Comparison of ENCODE assay signal across 23 mouse cellular contexts in the genomic region with DNA sequence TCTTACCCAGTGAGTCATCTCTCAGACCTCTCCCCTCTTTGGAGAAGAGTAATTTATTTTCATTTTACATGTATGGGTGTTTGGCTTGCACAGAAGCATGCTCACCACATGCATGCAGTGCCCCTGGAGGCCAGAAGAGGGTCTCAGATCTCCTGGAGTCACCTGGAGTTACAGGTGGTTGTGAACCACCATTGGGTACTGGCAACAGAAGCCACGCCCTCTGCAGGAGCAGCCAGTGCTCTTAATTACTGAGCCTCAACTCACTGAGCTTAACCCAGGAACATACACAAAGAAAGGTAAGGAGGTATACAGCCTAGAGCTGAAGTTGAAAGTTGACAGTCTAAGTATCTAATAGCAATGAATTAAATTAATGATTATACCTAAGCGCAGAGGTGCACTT. TPM values are rescaled to one million over a fixed set of nuclear protein-coding genes. Genes with fewer than 3 reads are reported as not detected.
DNase-seq lines count a peak whose midpoint lies in the region; ATAC-seq and TF ChIP-seq lines count a peak whose summit lies in the region.
"Had no signal": no experiment of that assay in that cellular context is flagged by ENCODE, and none has a peak within 500 bp of the region (broad histone marks: within the 10 kb centered on the region; RNA-seq: fewer than 3 reads in every experiment).

No protein-coding gene starts in this region.

- TF ChIP-seq CTCF in hindbrain, postnatal 0 days (IDR thresholded peaks at IDR 0.05; ENCODE audit: low read depth): peak; percentile 29; the same call in 1 of the 2 replicates
- TF ChIP-seq CTCF in midbrain, postnatal 0 days (IDR thresholded peaks at IDR 0.05): peak; percentile 30
- TF ChIP-seq CTCF in stomach, postnatal 0 days (IDR thresholded peaks at IDR 0.05; ENCODE audit: low read depth): peak; percentile 12; the same call in 1 of the 2 replicates
- TF ChIP-seq CTCF in cerebellum, adult 2 months (IDR thresholded peaks at IDR 0.05; ENCODE audit: borderline replicate concordance, insufficient read depth, low read depth, low read length): no peak

- no peaks in the 10 kb centered on the region for H3K27me3 ChIP-seq in hindbrain, postnatal 0 days (ENCODE audit: insufficient read depth, low read length)
- no peaks in the 10 kb centered on the region for H3K27me3 ChIP-seq in hindbrain, embryonic 13.5 days
- H3K27me3 ChIP-seq in midbrain, postnatal 0 days (ENCODE audit: insufficient read depth, low read length): no peaks in the 10 kb centered on the region
- no peaks in the 10 kb centered on the region for H3K27me3 ChIP-seq in midbrain, embryonic 14.5 days (ENCODE audit: control insufficient read depth, insufficient read depth, low read length)
- H3K27me3 ChIP-seq in stomach, postnatal 0 days (ENCODE audit: control insufficient read depth, insufficient read depth, low read length): no peaks in the 10 kb centered on the region
- no peaks in the 10 kb centered on the region for H3K27me3 ChIP-seq in cerebellum, adult 2 months (ENCODE audit: control insufficient read depth, insufficient read depth, low read length)
- H3K27me3 ChIP-seq: forebrain, embryonic 13.5 days; heart, embryonic 12.5 days; Patski had no signal

- no peak overlapping the region for H3K9ac ChIP-seq in hindbrain, postnatal 0 days (replicated peaks; ENCODE audit: low read length)
- H3K9ac ChIP-seq in hindbrain, embryonic 13.5 days: no peak overlapping the region
- H3K9ac ChIP-seq in midbrain, postnatal 0 days (replicated peaks; ENCODE audit: low read length, poor library complexity, severe bottlenecking): no peak overlapping the region
- no peak overlapping the region for H3K9ac ChIP-seq in midbrain, embryonic 14.5 days (replicated peaks; ENCODE audit: low read length)
- H3K9ac ChIP-seq in stomach, postnatal 0 days (ENCODE audit: low read length): no peak overlapping the region
- H3K9ac ChIP-seq: forebrain, embryonic 13.5 days; heart, embryonic 12.5 days had no signal

- no peak overlapping the region for H3K4me2 ChIP-seq in hindbrain, postnatal 0 days (ENCODE audit: low read depth, low read length)
- H3K4me2 ChIP-seq in hindbrain, embryonic 13.5 days: no peak overlapping the region
- H3K4me2 ChIP-seq in midbrain, postnatal 0 days (ENCODE audit: low read depth, low read length, poor library complexity, severe bottlenecking): no peak overlapping the region
- no peak overlapping the region for H3K4me2 ChIP-seq in midbrain, embryonic 14.5 days (ENCODE audit: low read length)
- H3K4me2 ChIP-seq in stomach, postnatal 0 days (replicated peaks; ENCODE audit: low read depth): no peak overlapping the region
- H3K4me2 ChIP-seq: forebrain, embryonic 13.5 days; heart, embryonic 12.5 days had no signal

- DNase-seq in hindbrain, postnatal 0 days (ENCODE audit: low spot score): no peak
- DNase-seq in midbrain, postnatal 0 days (ENCODE audit: low spot score): no peak
- no peak for DNase-seq in midbrain, embryonic 14.5 days
- DNase-seq in R1 (ENCODE audit: low read depth, low spot score): peak; percentile 70
- DNase-seq in stomach, postnatal 0 days (ENCODE audit: low spot score): no peak
- no peak for DNase-seq in cerebellum, adult 2 months
- no peak for DNase-seq in retina, postnatal 1 day
- DNase-seq: adrenal gland, adult 8-10 months; cerebellum, adult 11-12 months; cerebellum, adult 9-11 months; gastrocnemius, postnatal 14 days; heart, postnatal 36 days had no signal

- peaks cover 35% of the 10 kb centered on the region for H3K36me3 ChIP-seq in hindbrain, postnatal 0 days (ENCODE audit: insufficient read depth, low read length)
- peaks cover 84% of the 10 kb centered on the region for H3K36me3 ChIP-seq in hindbrain, embryonic 13.5 days
- peaks cover 39% of the 10 kb centered on the region for H3K36me3 ChIP-seq in midbrain, postnatal 0 days (ENCODE audit: insufficient read depth, low read length)
- H3K36me3 ChIP-seq in midbrain, embryonic 14.5 days (ENCODE audit: control insufficient read depth, insufficient read depth, low read length): peaks cover 73% of the 10 kb centered on the region
- H3K36me3 ChIP-seq in stomach, postnatal 0 days (ENCODE audit: control insufficient read depth, insufficient read depth, low read length): peaks cover 18% of the 10 kb centered on the region

- WGBS in hindbrain, postnatal 0 days: 93% methylated on average over 2 of the region's 2 CpGs
- whole genome bisulfite sequencing in hindbrain, embryonic 13.5 days: 91% methylated on average over 2 of the region's 2 CpGs
- WGBS in midbrain, postnatal 0 days: 96% methylated on average over 2 of the region's 2 CpGs
- 90% methylated on average over 2 of the region's 2 CpGs for WGBS in midbrain, embryonic 14.5 days
- 96% methylated on average over 2 of the region's 2 CpGs for WGBS in stomach, postnatal 0 days
- WGBS in cerebellum, adult 2 months: 95% methylated on average over 2 of the region's 2 CpGs

- TF ChIP-seq EP300 in stomach, postnatal 0 days (optimal IDR thresholded peaks at IDR 0.05): no peak

- no peak overlapping the region for H3K27ac ChIP-seq in hindbrain, postnatal 0 days
- no peak overlapping the region for H3K27ac ChIP-seq in hindbrain, embryonic 13.5 days
- H3K27ac ChIP-seq in midbrain, postnatal 0 days (ENCODE audit: low read depth, low read length): no peak overlapping the region
- no peak overlapping the region for H3K27ac ChIP-seq in midbrain, embryonic 14.5 days (replicated peaks; ENCODE audit: low read depth, low read length)
- no peak overlapping the region for H3K27ac ChIP-seq in stomach, postnatal 0 days (replicated peaks)
- no peak overlapping the region for H3K27ac ChIP-seq in cerebellum, adult 2 months (ENCODE audit: insufficient read depth, low read length)
- H3K27ac ChIP-seq: embryonic facial prominence, embryonic 10.5 days; forebrain, embryonic 13.5 days had no signal

- H3K4me3 ChIP-seq in hindbrain, postnatal 0 days (ENCODE audit: low read length): no peak overlapping the region
- H3K4me3 ChIP-seq in hindbrain, embryonic 13.5 days: no peak overlapping the region
- H3K4me3 ChIP-seq in midbrain, postnatal 0 days (ENCODE audit: low read depth, low read length): no peak overlapping the region
- no peak overlapping the region for H3K4me3 ChIP-seq in midbrain, embryonic 14.5 days (replicated peaks; ENCODE audit: low read depth, low read length)
- H3K4me3 ChIP-seq in stomach, postnatal 0 days (ENCODE audit: low read depth, low read length): no peak overlapping the region
- no peak overlapping the region for H3K4me3 ChIP-seq in cerebellum, adult 2 months (replicated peaks; ENCODE audit: insufficient read depth, low read depth, low read length)
- H3K4me3 ChIP-seq: embryonic facial prominence, embryonic 10.5 days; forebrain, embryonic 13.5 days; heart, embryonic 12.5 days had no signal

- ATAC-seq in hindbrain, postnatal 0 days: no peak
- no peak for ATAC-seq in hindbrain, embryonic 13.5 days (ENCODE audit: low FRiP score)
- no peak for ATAC-seq in midbrain, postnatal 0 days (ENCODE audit: low FRiP score)
- no peak for ATAC-seq in midbrain, embryonic 14.5 days (ENCODE audit: low FRiP score, low TSS enrichment)
- ATAC-seq in stomach, postnatal 0 days (ENCODE audit: low FRiP score, low TSS enrichment): no peak
- ATAC-seq: forebrain, embryonic 13.5 days; hindbrain, embryonic 16.5 days; Patski had no signal

- TF ChIP-seq POLR2A in cerebellum, adult 2 months (IDR thresholded peaks at IDR 0.05; ENCODE audit: borderline replicate concordance, insufficient read depth, low read length): no peak

- no peaks in the 10 kb centered on the region for H3K9me3 ChIP-seq in hindbrain, postnatal 0 days (ENCODE audit: low read length)
- no peaks in the 10 kb centered on the region for H3K9me3 ChIP-seq in hindbrain, embryonic 13.5 days
- no peaks in the 10 kb centered on the region for H3K9me3 ChIP-seq in midbrain, postnatal 0 days (ENCODE audit: low read length)
- H3K9me3 ChIP-seq in midbrain, embryonic 14.5 days (ENCODE audit: control insufficient read depth, low read length): no peaks in the 10 kb centered on the region
- H3K9me3 ChIP-seq in stomach, postnatal 0 days (ENCODE audit: control insufficient read depth, low read length): no peaks in the 10 kb centered on the region
- H3K9me3 ChIP-seq: embryonic facial prominence, embryonic 10.5 days; forebrain, embryonic 13.5 days; heart, embryonic 12.5 days had no signal

- H3K4me1 ChIP-seq in hindbrain, postnatal 0 days (ENCODE audit: insufficient read depth, low read length): no peaks in the 10 kb centered on the region
- no peaks in the 10 kb centered on the region for H3K4me1 ChIP-seq in hindbrain, embryonic 13.5 days (replicated peaks)
- no peaks in the 10 kb centered on the region; the same call in 1 of the 2 replicates for H3K4me1 ChIP-seq in midbrain, postnatal 0 days (ENCODE audit: insufficient read depth, low read length)
- no peaks in the 10 kb centered on the region for H3K4me1 ChIP-seq in midbrain, embryonic 14.5 days (ENCODE audit: control insufficient read depth, insufficient read depth, low read length)
- H3K4me1 ChIP-seq in stomach, postnatal 0 days (replicated peaks; ENCODE audit: control insufficient read depth, insufficient read depth): no peaks in the 10 kb centered on the region
- H3K4me1 ChIP-seq in cerebellum, adult 2 months (ENCODE audit: control insufficient read depth, insufficient read depth, low read length): peaks cover 17% of the 10 kb centered on the region
- H3K4me1 ChIP-seq: embryonic facial prominence, embryonic 10.5 days; forebrain, embryonic 13.5 days had no signal

RNA-seq across cellular contexts. Expression of a gene that starts 17.0 kb away (rescaled TPM):
- total RNA-seq in hindbrain, postnatal 0 days (2014; rRNA removed): 4.5 and 6.8 TPM in 2 replicates
- polyA plus RNA-seq in hindbrain, postnatal 0 days (2015; fragmentation: Nextera tagmentation; extraction: Ambion mirVana): 1.3 and 1.7 TPM in 2 replicates
- polyA plus RNA-seq in hindbrain, embryonic 13.5 days (2015; fragmentation: Nextera tagmentation; extraction: Ambion mirVana): 0.71 and 0.73 TPM in 2 replicates
- 2.1 TPM in 1 of 2 replicates, not detected in the other for total RNA-seq in midbrain, postnatal 0 days (2014; rRNA removed)
- polyA plus RNA-seq in midbrain, postnatal 0 days (2015; fragmentation: Nextera tagmentation; extraction: Ambion mirVana): 1.5 and 1.9 TPM in 2 replicates
- 0.65 TPM in 1 of 2 replicates, not detected in the other for polyA plus RNA-seq in midbrain, embryonic 14.5 days (2014; fragmentation: Nextera tagmentation; extraction: Ambion mirVana)
- polyA plus RNA-seq in stomach, postnatal 0 days (2015; fragmentation: Nextera tagmentation; extraction: Ambion mirVana): not detected in 2 replicates
- 1.6 and 1.7 TPM in 2 replicates for polyA plus RNA-seq in cerebellum, adult 2 months (2012; rRNA removed)
- total RNA-seq: adrenal gland, postnatal 4 days; gastrocnemius, postnatal 14 days had no signal
- polyA plus RNA-seq: embryonic facial prominence, embryonic 10.5 days; embryonic facial prominence, embryonic 14.5 days; gonadal fat pad, adult 2 months; hindbrain, embryonic 11.5 days; intestine, embryonic 14.5 days; Patski had no signal

RNA-seq across cellular contexts. Expression of a gene that starts 17.1 kb away (rescaled TPM):
- total RNA-seq in hindbrain, postnatal 0 days (2014; rRNA removed): 122 and 131 TPM in 2 replicates
- 392 and 410 TPM in 2 replicates for polyA plus RNA-seq in hindbrain, postnatal 0 days (2015; fragmentation: Nextera tagmentation; extraction: Ambion mirVana)
- polyA plus RNA-seq in hindbrain, embryonic 13.5 days (2015; fragmentation: Nextera tagmentation; extraction: Ambion mirVana): 146 and 148 TPM in 2 replicates
- 143 and 179 TPM in 2 replicates for total RNA-seq in midbrain, postnatal 0 days (2014; rRNA removed)
- polyA plus RNA-seq in midbrain, postnatal 0 days (2015; fragmentation: Nextera tagmentation; extraction: Ambion mirVana): 394 and 409 TPM in 2 replicates
- polyA plus RNA-seq in midbrain, embryonic 14.5 days (2014; fragmentation: Nextera tagmentation; extraction: Ambion mirVana): 170 and 260 TPM in 2 replicates
- 74.2 and 83.8 TPM in 2 replicates for polyA plus RNA-seq in stomach, postnatal 0 days (2015; fragmentation: Nextera tagmentation; extraction: Ambion mirVana)
- polyA plus RNA-seq in cerebellum, adult 2 months (2012; rRNA removed): 196 and 220 TPM in 2 replicates

RNA-seq across cellular contexts. Expression of a gene that starts 34.3 kb away (rescaled TPM):
- 23.9 and 31.4 TPM in 2 replicates for total RNA-seq in hindbrain, postnatal 0 days (2014; rRNA removed)
- polyA plus RNA-seq in hindbrain, postnatal 0 days (2015; fragmentation: Nextera tagmentation; extraction: Ambion mirVana): 93.2 and 101 TPM in 2 replicates
- 89.7 and 92.8 TPM in 2 replicates for polyA plus RNA-seq in hindbrain, embryonic 13.5 days (2015; fragmentation: Nextera tagmentation; extraction: Ambion mirVana)
- total RNA-seq in midbrain, postnatal 0 days (2014; rRNA removed): 27.7 and 38.3 TPM in 2 replicates
- 102 TPM in 2 replicates for polyA plus RNA-seq in midbrain, postnatal 0 days (2015; fragmentation: Nextera tagmentation; extraction: Ambion mirVana)
- 98.7 and 101 TPM in 2 replicates for polyA plus RNA-seq in midbrain, embryonic 14.5 days (2014; fragmentation: Nextera tagmentation; extraction: Ambion mirVana)
- polyA plus RNA-seq in stomach, postnatal 0 days (2015; fragmentation: Nextera tagmentation; extraction: Ambion mirVana): 44.8 and 50.4 TPM in 2 replicates
- polyA plus RNA-seq in cerebellum, adult 2 months (2012; rRNA removed): 87.9 and 89.6 TPM in 2 replicates

RNA-seq across cellular contexts. Expression of a gene that starts 34.5 kb away (rescaled TPM):
- 57.9 and 74.2 TPM in 2 replicates for total RNA-seq in hindbrain, postnatal 0 days (2014; rRNA removed)
- polyA plus RNA-seq in hindbrain, postnatal 0 days (2015; fragmentation: Nextera tagmentation; extraction: Ambion mirVana): 84.5 and 88.9 TPM in 2 replicates
- polyA plus RNA-seq in hindbrain, embryonic 13.5 days (2015; fragmentation: Nextera tagmentation; extraction: Ambion mirVana): 111 and 122 TPM in 2 replicates
- total RNA-seq in midbrain, postnatal 0 days (2014; rRNA removed): 57.6 and 70.2 TPM in 2 replicates
- polyA plus RNA-seq in midbrain, postnatal 0 days (2015; fragmentation: Nextera tagmentation; extraction: Ambion mirVana): 75.5 and 76.8 TPM in 2 replicates
- polyA plus RNA-seq in midbrain, embryonic 14.5 days (2014; fragmentation: Nextera tagmentation; extraction: Ambion mirVana): 98.8 and 113 TPM in 2 replicates
- polyA plus RNA-seq in stomach, postnatal 0 days (2015; fragmentation: Nextera tagmentation; extraction: Ambion mirVana): 61.6 and 62.9 TPM in 2 replicates
- 35.7 and 39.5 TPM in 2 replicates for polyA plus RNA-seq in cerebellum, adult 2 months (2012; rRNA removed)

RNA-seq across cellular contexts. Expression of a gene that starts 46.4 kb away (rescaled TPM):
- total RNA-seq in hindbrain, postnatal 0 days (2014; rRNA removed): 17.1 and 18.7 TPM in 2 replicates
- 17.8 and 19.2 TPM in 2 replicates for polyA plus RNA-seq in hindbrain, postnatal 0 days (2015; fragmentation: Nextera tagmentation; extraction: Ambion mirVana)
- 61.3 and 62.7 TPM in 2 replicates for polyA plus RNA-seq in hindbrain, embryonic 13.5 days (2015; fragmentation: Nextera tagmentation; extraction: Ambion mirVana)
- total RNA-seq in midbrain, postnatal 0 days (2014; rRNA removed): 12.6 and 13.5 TPM in 2 replicates
- 11.1 and 12.3 TPM in 2 replicates for polyA plus RNA-seq in midbrain, postnatal 0 days (2015; fragmentation: Nextera tagmentation; extraction: Ambion mirVana)
- polyA plus RNA-seq in midbrain, embryonic 14.5 days (2014; fragmentation: Nextera tagmentation; extraction: Ambion mirVana): 49.2 and 52.1 TPM in 2 replicates
- 137 and 142 TPM in 2 replicates for polyA plus RNA-seq in stomach, postnatal 0 days (2015; fragmentation: Nextera tagmentation; extraction: Ambion mirVana)
- polyA plus RNA-seq in cerebellum, adult 2 months (2012; rRNA removed): 39.6 and 46.5 TPM in 2 replicates
